Mouse (Mus musculus): ENCODE data around the gene Olfr318.
"Not testable (repeated sequence)": the region's sequence is repeated elsewhere in the genome, so short reads cannot be mapped to it uniquely, and the experiment has no call there.

The Olfr318 gene

GRCm38 (mm10) chr11:58723914-58724313 is at the start of gene Olfr318:
Olfr318 (minus strand) TSS chr11:58724014.
- no peak for ATAC-seq (ENCODE audit: low TSS enrichment)

- no peak for ATAC-seq (ENCODE audit: low TSS enrichment)
Measured at GRCm38 (mm10) chr11:58772888-58773287, 49.1 kb upstream of the Olfr318 start, which contains the start of gene Olfr315. Olfr315 (plus strand) TSS chr11:58773188.

GRCm38 (mm10) chr11:58752434-58752833 is 28.6 kb upstream of the Olfr318 start, which contains the start of gene Olfr316:
Olfr316 (plus strand) TSS chr11:58752734.
- no peak for ATAC-seq (ENCODE audit: low TSS enrichment)

- ATAC-seq (ENCODE audit: low TSS enrichment) = not testable (repeated sequence)
Measured at GRCm38 (mm10) chr11:58751096-58751495, 27.3 kb upstream of the Olfr318 start.

- no peak for ATAC-seq (ENCODE audit: low TSS enrichment)
Measured at GRCm38 (mm10) chr11:58738792-58739262, 15.0 kb upstream of the Olfr318 start, which contains the start of gene Olfr317. Olfr317 (minus strand) TSS chr11:58739212.

GRCm38 (mm10) chr11:58733372-58733771 is 9.6 kb upstream of the Olfr318 start:
- ATAC-seq (ENCODE audit: low TSS enrichment) = peak; percentile 85

GRCm38 (mm10) chr11:58727896-58728650 is 4.3 kb upstream of the Olfr318 start:
- not testable (repeated sequence) for ATAC-seq (ENCODE audit: low TSS enrichment)

- ATAC-seq (ENCODE audit: low TSS enrichment) = no peak
Measured at GRCm38 (mm10) chr11:58719701-58720100, 4.1 kb downstream of the Olfr318 start.

GRCm38 (mm10) chr11:58717723-58718122 is 6.1 kb downstream of the Olfr318 start:
- not testable (repeated sequence) for ATAC-seq (ENCODE audit: low TSS enrichment)

GRCm38 (mm10) chr11:58709086-58709485 is 14.7 kb downstream of the Olfr318 start:
- no peak for ATAC-seq (ENCODE audit: low TSS enrichment)

- ATAC-seq (ENCODE audit: low TSS enrichment) = no peak
Measured at GRCm38 (mm10) chr11:58698862-58699261, 25.0 kb downstream of the Olfr318 start, which contains the start of gene Olfr319. Olfr319 (plus strand) TSS chr11:58699162.

- no peak for ATAC-seq (ENCODE audit: low TSS enrichment)
Measured at GRCm38 (mm10) chr11:58680799-58681198, 43.0 kb downstream of the Olfr318 start, which contains the start of gene Olfr320. Olfr320 (plus strand) TSS chr11:58681099.

- ATAC-seq (ENCODE audit: low TSS enrichment) = no peak
Measured at GRCm38 (mm10) chr11:58671825-58672224, 52.0 kb downstream of the Olfr318 start.

- ATAC-seq (ENCODE audit: low TSS enrichment) = no peak
Measured at GRCm38 (mm10) chr11:58669252-58669651, 54.6 kb downstream of the Olfr318 start.
